Mouse (Mus musculus) heart, adult 11 months (tissue): ENCODE data around the gene Atp6v1g2.

Experiments
- DNase-seq: peaks from one replicate; pipeline ENCODE4 v3.0.0; 2022

Atp6v1g2 gene

DNA sequence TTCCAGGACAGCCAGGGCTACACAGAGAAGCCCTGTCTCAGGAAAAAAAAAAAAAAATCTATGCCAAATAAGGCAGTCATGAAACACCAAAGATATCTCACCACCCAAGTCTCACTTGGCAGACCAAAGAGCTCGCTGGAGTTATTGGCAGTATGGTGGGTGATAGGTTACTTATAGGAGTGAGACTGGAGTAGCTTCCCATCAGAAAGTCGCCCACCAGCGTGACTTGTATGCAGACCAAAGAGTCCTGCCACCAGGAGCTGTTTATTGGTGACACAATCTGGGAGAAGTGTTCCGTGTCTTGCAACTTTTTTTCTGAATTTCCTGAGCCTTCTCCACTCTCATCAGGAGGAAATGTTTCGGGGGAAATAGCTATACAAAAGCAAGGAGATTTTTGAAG is 6.2 kb downstream of the Atp6v1g2 start:
- no peak for DNase-seq

- DNase-seq: peak; percentile 96
These were observed 7.2 kb downstream of the Atp6v1g2 start for GRCm38 (mm10) chr17:35240384-35241304.

GRCm38 (mm10) chr17:35241305-35242014 is 8.0 kb downstream of the Atp6v1g2 start, which contains the start of gene Ddx39b:
TSS of gene Ddx39b (plus strand) at chr17:35241746.
- peak; percentile 100 for DNase-seq

DNA sequence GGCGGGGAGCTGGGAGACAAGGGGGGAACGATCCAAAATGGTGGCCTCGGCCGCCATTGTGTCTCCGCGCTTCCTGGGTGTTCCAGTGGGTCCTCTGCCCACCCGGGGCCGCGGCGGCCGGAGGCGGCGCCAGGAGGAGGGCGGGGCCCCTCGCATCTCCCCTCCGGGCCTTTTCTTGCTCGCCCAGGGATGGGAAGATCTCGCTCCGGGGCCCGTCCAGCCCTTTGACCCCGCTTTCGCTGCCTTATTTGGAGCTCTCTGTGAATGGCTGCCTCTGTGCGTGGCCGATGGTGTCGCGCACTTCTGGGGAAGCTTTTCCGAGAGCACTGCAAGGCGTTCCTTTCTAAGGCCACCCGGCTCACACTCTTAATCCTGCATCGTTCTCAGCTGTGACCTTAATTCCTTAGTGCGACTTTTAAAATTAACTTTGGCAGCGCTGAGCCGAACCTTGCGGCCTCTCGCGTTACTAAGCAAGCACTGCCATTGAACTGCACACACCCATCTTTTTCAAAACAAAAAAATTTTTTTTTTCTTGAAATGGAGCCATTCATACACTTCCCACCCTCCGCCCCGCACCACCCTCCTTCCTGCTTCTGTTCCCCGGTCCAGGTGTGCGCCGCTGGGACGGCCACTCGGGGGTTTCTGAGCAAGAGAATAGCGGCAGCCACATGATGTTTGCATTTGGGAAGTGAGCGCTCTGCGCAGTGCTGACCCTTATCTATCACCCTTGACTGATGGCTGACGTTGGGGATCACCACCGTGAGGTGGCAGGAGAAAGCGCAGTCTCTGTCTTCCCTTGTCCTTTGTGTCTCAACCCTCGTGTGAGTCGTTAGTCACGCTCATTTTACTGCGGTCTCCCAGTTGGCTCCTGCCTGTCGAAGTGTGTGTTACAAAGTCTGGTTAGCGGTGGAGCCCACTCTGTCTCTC is 8.8 kb downstream of the Atp6v1g2 start:
- peak; percentile 99 for DNase-seq

GRCm38 (mm10) chr17:35243086-35243485 is 9.6 kb downstream of the Atp6v1g2 start:
- DNase-seq: peak; percentile 97

DNA sequence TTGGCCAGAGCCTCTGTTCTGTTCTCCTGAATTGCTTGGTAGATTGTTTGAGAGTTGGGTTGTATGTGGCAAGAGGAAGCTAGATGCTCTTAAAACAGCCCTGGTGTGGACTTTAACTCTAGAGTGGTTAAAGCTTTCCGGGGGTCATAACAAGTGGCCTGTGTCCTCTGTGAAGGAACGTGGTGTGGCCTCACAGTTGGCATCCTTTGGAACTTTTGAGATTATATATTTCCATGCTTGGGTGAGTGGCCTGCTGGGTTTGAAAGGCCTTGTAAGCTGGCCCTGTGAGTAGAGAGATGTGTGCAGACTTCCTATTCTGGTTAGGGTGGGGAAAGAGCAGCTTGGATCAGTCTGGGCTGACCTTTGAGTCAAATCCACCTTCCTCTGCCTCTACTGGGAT is 11.5 kb downstream of the Atp6v1g2 start:
- peak; percentile 83 for DNase-seq

GRCm38 (mm10) chr17:35245731-35246623 is 12.5 kb downstream of the Atp6v1g2 start:
- DNase-seq: peak; percentile 92

- peak; percentile 92 for DNase-seq
These were observed 13.7 kb downstream of the Atp6v1g2 start for GRCm38 (mm10) chr17:35247144-35247543.

GRCm38 (mm10) chr17:35248986-35249385 is 15.5 kb downstream of the Atp6v1g2 start:
- peak; percentile 88 for DNase-seq

DNA sequence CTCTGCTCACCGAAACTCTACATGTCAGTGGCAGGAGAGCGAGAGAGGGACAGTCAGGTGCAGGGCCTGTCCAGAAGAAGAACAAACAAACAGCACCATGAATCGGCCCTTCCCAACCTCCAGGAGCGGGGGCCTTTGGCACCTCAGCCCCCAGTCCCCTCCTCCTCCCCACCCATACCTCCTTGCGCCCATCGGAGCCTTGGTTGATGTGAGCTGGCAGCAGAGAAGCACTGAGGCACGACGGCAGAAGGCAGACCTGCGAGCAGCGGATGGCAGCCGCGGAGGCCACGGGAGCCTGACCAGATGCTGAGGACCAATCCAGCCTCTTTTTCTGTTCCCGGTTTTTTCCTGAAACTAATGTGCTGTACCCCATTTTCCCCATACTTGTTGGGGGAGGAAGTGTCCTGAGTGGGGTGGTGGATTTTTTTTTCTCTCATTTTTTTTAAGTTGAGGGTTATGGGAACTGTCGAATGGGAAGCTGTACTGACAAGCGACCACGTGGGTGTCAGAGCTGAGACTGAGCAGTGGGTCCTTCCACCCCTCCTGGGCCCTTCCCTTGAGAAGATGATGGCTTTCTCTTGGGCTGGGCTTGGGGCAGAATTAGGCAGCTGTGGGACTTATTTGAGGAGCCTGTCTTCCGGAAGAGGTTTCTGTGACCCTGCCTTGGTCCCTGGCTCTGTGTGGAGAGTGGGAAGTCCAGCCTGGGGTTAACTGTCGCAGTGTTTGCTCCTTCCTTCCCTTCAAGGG is 16.2 kb downstream of the Atp6v1g2 start:
- DNase-seq: peak; percentile 91

- DNase-seq: peak; percentile 86
These were observed 17.1 kb downstream of the Atp6v1g2 start for GRCm38 (mm10) chr17:35250348-35251120.

DNA sequence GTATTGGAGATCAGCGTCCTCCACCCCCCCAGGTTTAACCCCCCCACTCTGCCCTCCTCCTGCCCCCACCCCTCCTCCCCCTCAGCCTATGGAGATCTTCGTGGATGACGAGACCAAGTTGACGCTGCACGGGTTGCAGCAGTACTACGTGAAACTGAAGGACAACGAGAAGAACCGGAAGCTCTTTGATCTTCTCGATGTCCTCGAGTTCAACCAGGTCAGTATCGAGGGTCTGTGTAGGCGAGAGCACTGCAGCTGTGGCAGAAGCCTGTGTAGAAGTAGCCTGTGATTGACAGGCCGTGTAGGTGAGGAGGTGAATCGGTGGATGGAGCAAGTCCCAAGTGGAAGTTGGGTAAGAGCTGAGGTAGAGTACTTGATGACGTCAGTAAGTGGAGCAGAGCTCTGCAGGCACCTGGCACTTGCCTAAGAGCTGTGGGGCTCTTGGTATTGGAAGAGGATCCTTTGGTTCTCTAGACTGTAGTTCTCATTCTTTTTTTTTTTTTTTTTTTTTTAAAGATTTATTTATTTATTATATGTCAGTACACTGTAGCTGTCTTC is 17.8 kb downstream of the Atp6v1g2 start:
- peak; percentile 86 for DNase-seq

GRCm38 (mm10) chr17:35251981-35252380 is 18.5 kb downstream of the Atp6v1g2 start:
- DNase-seq: peak; percentile 88

GRCm38 (mm10) chr17:35252619-35253292 is 19.3 kb downstream of the Atp6v1g2 start:
- peak; percentile 92 for DNase-seq

DNA sequence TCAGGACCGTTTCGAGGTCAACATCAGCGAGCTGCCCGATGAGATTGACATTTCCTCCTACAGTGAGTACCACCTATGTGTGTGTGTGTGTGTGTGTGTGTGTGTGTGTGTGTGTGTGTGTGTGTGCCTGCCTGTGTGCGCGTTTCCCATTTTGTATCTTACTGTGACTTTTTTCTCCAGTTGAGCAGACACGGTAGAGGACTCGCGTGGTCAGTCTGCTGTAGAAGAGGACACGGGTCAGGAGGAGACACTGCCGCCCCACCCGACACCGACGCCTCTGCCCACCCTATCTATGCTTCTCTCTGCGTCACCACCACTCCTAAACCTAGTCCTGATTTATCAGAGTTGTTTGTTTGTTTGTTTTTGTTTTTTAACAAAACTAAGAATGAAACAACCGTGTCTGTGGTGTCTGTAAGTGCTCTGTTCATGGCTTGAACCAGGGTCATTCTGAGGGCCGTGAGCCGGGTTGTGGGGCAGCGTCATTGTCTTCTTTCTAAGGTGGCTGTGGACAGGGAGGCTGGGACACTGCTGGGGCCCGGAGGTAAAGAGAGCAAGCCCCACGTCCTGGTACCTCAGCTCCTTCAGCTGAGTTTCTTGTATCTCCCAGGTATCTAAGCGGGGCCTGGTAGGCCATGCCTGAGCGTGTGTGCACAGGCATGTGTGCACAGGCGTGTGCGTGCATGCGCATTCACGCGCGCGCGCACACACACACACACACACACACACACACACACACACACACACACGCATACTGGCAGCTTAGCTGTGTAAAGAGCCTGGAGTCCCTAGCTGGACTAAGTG is 20.0 kb downstream of the Atp6v1g2 start:
- peak; percentile 84 for DNase-seq

DNA sequence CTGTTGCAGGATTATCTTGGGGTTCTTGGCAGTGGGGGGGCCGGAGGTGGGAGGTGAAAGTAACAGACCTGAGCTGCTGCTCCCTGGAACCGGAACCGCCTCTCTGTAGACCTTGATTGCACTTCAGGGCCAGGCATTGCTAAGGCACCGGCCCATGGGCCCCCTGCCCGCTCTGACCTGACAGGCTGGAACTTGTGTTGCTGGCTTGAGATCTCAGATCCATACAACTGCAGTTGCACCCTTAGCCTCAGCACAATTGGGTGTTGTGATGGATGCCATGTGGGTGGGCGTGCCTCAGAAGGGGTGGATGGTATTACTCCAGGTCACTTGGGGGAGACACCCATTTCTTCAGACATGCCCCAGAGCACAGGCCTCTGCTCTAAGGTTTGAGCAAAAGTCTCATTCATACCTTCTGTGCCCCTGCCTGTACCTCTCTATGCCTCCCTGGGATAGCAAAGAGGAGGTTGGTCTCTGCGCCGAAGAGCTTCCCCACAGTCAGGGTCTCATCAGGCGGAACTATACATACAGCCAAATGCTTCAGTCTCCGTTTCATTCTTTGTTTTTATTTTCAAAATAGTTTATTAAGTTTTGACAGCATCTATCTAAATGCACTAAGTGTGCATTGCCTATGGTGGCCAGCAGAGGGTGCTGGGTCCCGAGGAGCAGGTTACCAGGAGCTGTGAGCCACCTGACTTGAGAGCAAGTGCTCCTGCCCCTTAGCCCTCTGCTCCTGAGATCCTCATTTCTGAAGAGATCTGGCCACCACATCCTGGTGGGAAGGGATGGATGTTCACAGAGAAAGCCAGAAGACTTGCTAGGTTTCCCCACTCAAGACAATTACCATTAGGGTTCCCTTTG is 21.0 kb downstream of the Atp6v1g2 start:
- peak; percentile 94 for DNase-seq

DNA sequence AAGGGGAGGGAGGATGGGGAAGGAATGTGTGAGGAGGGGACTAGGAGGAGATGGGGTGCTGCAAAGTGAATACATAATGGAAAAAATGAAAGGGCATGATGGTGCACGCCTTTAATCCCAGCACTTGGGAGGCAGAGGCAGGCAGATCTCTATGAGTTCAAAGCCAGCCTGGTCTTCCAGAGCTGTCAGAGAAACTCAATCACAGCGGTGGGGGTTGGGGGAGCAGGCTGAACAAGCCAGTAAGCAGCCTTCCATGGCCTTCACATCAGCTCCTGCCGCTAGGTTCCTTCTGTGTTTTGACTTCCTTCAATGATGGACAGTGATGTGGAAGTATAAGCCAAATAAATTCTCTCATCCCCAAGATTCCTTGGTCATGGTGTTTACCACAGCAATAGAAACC is 21.8 kb downstream of the Atp6v1g2 start:
- peak; percentile 93 for DNase-seq
